Mouse (Mus musculus) thymus, adult 2 months (tissue): ENCODE measurements around the gene Lrrtm3.

Experiments used
- CTCF ChIP-seq: fragments of 200-500 bp; IDR thresholded peaks from 2 replicates; pipeline ENCODE4 v1.5.1; 2012; ENCODE audit warnings: mild to moderate bottlenecking, control low read depth, low read length, moderate library complexity, borderline replicate concordance; ENCODE audit not compliant: control insufficient read depth, poor library complexity, insufficient read depth; ENCODE audit errors: extremely low read depth
- POLR2A ChIP-seq: fragments of 200-500 bp; IDR thresholded peaks from 2 replicates; pipeline ENCODE4 v1.6.1; 2012; ENCODE audit warnings: mild to moderate bottlenecking, low read length, control low read depth, moderate library complexity; ENCODE audit not compliant: control insufficient read depth, poor library complexity, insufficient read depth; ENCODE audit errors: extremely low read depth

GRCm38 (mm10) chr10:64115246-64115645, 25.2 kb upstream of the Lrrtm3 start:
- TF ChIP-seq CTCF = no peak
- no peak for TF ChIP-seq POLR2A
